Mouse (Mus musculus): ENCODE measurements at regions not wholly inside any gene's neighbourhood (a gene's known extent, or its start where the extent isn't known, plus 50 kb on each side); places are given as distances from the start of the nearest gene placed in this dataset.
A peak's percentile ranks its signal among the peaks of the same experiment; 100 is the strongest.

- DNase-seq, result no peak
These were observed 390.9 kb downstream of the Rnd3 start for GRCm38 (mm10) chr2:50757837-50758541.

- peak; percentile 59 for DNase-seq
These were observed 393.1 kb downstream of the Rnd3 start for GRCm38 (mm10) chr2:50755616-50756450.

- DNase-seq, result no peak
These were observed 393.8 kb downstream of the Rnd3 start for GRCm38 (mm10) chr2:50755160-50755559.

GRCm38 (mm10) chr2:50752408-50752807 lies 396.5 kb downstream of the Rnd3 start:
- DNase-seq, result peak; percentile 59

- DNase-seq, result peak; percentile 28
These were observed 398.1 kb downstream of the Rnd3 start for GRCm38 (mm10) chr2:50750799-50751198.

- DNase-seq, result peak; percentile 31
These were observed 404.2 kb downstream of the Rnd3 start for GRCm38 (mm10) chr2:50744625-50745214.

- no peak for DNase-seq
These were observed 405.1 kb downstream of the Rnd3 start for GRCm38 (mm10) chr2:50743785-50744258.

- DNase-seq, result no peak
These were observed 406.5 kb downstream of the Rnd3 start for GRCm38 (mm10) chr2:50742421-50742820.

GRCm38 (mm10) chr2:50741337-50741736 lies 407.6 kb downstream of the Rnd3 start:
- no peak for DNase-seq

GRCm38 (mm10) chr2:50739599-50739979 lies 409.3 kb downstream of the Rnd3 start:
- DNase-seq, result no peak

- DNase-seq, result no peak
These were observed 409.8 kb downstream of the Rnd3 start for GRCm38 (mm10) chr2:50738936-50739598.

- no peak for DNase-seq
These were observed 411.2 kb downstream of the Rnd3 start for GRCm38 (mm10) chr2:50737706-50738105.

GRCm38 (mm10) chr2:50735029-50735428 lies 413.9 kb downstream of the Rnd3 start:
- DNase-seq, result no peak

GRCm38 (mm10) chr2:50706652-50707051 lies 410.1 kb upstream of the Mmadhc start:
- DNase-seq, result no peak

- DNase-seq, result no peak
These were observed 407.7 kb upstream of the Mmadhc start for GRCm38 (mm10) chr2:50704297-50704696.

GRCm38 (mm10) chr2:50702584-50703450 lies 406.2 kb upstream of the Mmadhc start:
- peak; percentile 46 for DNase-seq

- no peak for DNase-seq
These were observed 402.2 kb upstream of the Mmadhc start for GRCm38 (mm10) chr2:50698841-50699240.

- no peak for DNase-seq
These were observed 400.0 kb upstream of the Mmadhc start for GRCm38 (mm10) chr2:50696575-50696974.

GRCm38 (mm10) chr2:50694849-50695248 lies 398.2 kb upstream of the Mmadhc start:
- peak; percentile 96 for DNase-seq

GRCm38 (mm10) chr2:50693784-50694350 lies 397.3 kb upstream of the Mmadhc start:
- DNase-seq, result peak; percentile 97

All from retina, postnatal 1 day (tissue).